Mouse (Mus musculus) kidney, adult 11 months (tissue): Measurements from ENCODE around the gene Zdhhc17.

ENCODE experiments used
- DNase-seq: peaks from one replicate; pipeline ENCODE4 v3.0.0; 2022

Zdhhc17 gene

GRCm38 (mm10) chr10:110951748-110952147 lies 58.2 kb downstream of the Zdhhc17 start:
- no peak for DNase-seq

DNA sequence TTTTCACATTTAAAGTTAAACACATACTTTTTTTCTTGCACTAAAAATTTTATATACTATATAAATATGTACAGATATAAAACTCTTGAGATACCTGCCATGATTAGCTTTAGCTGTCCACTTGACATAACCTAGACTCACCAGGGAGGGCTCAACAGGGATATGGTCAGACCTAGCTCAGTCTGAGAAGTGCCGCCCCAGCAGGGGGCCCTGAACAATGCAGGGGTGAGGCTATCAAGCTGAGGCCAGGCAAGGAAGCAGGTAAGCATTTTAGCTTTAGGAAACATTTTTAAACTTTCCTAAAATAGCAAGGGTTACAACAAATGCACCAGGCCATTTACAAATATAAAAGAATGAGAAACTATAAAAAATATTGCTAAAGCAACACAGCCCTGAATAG lies 58.8 kb downstream of the Zdhhc17 start:
- no peak for DNase-seq

DNA sequence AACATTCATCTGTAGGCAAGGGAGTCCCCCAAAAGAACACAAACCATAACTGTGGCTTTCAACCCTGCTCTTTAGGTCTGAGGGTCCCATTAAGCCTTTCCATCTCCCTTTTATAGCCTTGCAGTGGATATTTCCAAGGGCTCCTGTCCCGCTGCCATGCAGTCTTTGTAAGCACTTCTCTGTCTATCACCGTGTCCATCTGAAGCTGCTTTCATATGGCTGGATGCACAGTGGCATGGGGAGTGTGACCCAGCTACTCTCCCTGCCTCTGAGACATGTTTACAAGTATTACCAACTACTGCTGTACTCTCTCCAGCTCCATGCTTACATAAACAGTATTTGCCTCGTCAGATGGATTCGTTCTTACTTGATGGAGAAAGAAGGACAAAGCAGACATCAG lies 62.4 kb downstream of the Zdhhc17 start:
- no peak for DNase-seq

- no peak for DNase-seq
Measured at GRCm38 (mm10) chr10:110945966-110946365, 64.0 kb downstream of the Zdhhc17 start.

DNA sequence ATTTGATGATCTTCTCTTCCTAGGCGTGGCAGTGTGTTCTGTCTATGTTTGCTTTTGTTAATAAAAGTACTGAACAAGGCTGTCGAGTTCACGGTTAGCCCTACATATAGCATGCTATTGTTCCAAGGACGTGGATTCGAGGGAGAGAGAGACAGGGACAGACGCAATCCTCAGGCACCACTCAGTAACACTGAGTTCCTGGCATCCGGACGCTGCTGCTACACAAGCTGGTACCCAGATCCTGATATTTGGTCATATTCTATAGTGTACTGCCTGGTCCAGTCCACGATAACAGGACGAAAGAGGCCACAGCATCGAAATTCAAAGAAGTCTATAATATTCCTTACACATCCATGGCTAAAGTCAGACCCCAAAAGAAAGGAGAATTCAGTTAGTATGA lies 65.8 kb downstream of the Zdhhc17 start:
- DNase-seq = no peak

DNA sequence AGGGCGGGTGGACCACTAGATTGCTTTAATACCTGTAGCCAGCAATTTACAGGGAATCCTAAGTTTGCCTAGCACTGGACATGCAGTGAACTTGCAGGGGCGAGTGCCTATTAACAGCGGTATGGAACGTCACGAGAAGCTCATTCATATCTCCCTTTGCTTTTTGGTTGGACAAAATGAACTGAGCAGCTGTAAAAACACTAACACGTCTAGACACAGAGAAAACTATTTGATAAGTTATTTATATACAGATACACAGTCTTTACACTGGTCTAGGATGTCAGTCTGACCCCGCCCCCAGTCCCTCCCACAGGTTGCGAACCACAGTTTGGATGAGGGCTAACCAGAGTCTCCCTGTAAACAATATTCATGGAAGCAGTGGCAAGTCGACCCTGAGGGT lies 67.1 kb downstream of the Zdhhc17 start:
- no peak for DNase-seq

- DNase-seq = no peak
Measured at GRCm38 (mm10) chr10:110941968-110942367, 68.0 kb downstream of the Zdhhc17 start.

DNA sequence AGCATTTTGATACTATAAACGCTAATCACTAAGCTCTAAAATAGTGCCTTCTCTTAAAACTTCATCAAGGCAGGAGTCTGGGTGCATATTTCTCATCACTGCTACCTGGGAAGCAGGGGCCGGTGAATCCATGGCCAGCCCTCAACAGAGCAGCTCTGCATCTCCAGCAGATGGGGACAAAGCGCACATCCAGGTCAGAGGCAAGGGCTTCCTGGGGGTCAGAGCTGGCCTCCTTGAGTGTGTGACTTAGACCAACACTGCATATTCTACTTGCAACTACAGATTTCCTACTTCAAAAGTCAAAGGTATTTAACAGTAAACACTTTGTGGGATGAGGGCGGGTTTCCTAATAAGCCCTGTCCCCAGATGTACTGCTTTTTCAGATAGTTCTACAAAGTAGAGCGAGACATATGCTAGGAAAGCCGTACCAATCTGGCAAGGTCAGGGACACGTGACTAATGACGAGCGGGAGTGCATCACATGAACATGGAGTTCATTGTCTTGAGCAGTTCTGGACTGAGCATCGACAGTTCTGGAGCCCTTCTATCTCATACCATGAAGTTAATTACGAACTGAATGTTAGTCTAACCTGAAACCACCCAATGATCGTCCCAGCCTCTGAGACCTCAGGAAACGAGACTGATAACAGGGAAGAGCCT lies 69.1 kb downstream of the Zdhhc17 start:
- DNase-seq = no peak

GRCm38 (mm10) chr10:110939717-110940116 lies 70.2 kb downstream of the Zdhhc17 start:
- no peak for DNase-seq

DNA sequence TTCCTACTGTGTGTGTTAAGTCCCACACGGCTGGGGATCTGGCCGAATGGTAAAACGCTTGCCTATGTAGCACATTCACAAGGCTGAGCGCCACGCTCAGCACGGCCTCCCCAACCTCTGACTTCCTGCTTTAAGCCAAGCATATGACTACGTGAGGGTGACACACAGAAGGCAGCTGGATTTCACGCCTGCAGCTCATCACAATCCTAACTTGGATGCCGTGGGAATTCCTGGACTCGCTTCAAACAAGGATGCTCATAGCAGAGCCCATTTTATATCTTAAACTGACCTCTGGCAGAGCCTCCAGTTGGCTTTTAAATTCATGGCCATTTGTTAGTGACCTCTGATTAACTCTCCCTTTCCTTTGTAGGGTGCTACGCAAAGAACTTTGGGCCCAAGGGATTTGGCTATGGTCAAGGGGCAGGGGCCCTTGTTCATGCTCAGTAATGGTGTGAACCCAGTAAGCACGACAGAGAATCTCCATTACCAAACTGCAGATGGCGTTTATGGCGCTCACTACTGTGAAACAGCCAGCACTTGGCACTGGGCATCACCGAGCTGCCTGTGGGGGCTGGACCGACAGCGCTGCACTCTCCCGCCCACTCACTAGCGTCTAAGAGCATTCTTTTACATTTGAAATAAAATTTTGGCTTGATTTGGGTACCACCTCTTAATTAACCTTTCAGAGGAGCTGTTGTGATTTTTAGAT lies 70.9 kb downstream of the Zdhhc17 start:
- no peak for DNase-seq

GRCm38 (mm10) chr10:110938361-110938760 lies 71.6 kb downstream of the Zdhhc17 start:
- DNase-seq = no peak

DNA sequence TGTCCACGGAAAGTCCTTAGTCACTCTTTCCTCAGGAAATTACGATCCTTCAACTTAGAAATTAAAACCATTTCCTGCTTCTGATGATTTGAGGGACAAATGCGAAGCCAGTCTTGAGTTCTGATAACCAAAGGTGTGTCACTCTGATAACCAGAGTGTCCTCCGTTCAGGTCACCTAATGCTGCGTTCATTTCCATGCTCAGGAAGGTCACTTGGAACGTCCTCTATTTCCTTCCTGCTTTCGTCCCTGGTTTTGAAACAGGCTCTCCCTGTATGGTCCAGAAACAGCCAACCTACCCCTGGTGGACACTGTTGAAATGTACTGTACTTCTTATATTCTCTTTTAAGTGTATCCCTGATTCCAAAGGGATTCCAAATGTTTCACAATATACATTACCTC lies 74.3 kb downstream of the Zdhhc17 start:
- no peak for DNase-seq

DNA sequence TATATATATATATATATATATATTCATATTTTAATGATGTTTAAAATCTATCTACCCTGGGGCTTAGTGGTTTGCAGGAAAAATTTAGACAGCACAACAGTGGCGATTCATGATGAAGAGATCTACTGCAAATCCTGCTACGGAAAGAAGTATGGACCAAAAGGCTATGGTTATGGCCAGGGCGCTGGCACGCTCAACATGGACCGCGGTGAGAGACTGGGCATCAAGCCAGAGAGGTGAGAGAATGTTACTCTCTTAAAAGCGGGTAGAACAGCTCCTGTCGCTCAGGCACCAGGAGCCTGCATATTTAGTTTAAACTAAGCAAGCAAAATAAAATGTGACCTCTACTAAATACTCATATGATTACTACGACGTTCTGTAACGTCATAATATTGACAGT lies 74.9 kb downstream of the Zdhhc17 start:
- DNase-seq = peak; percentile 60

DNA sequence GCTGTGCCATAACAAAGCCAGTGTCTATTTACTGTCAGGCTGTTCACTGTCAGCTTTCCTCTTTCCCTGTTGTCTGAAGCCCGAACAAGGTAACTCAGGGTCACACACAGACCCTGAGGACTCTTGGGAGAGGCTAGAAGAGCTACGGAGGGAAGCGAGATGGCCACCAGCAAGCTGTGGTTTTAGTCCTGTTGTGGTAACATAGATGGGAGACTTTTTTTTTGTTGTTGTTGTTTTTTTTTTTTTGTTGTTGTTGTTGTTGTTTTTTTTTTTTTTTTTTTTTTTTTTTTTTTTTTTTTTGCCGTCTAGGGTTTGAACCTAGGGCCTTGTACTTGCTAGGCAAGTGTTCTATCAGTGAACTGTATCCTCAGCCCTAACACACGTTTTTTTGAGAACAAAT lies 76.4 kb downstream of the Zdhhc17 start:
- DNase-seq = no peak

- no peak for DNase-seq
Measured at GRCm38 (mm10) chr10:110931913-110932560, 77.9 kb downstream of the Zdhhc17 start.

DNA sequence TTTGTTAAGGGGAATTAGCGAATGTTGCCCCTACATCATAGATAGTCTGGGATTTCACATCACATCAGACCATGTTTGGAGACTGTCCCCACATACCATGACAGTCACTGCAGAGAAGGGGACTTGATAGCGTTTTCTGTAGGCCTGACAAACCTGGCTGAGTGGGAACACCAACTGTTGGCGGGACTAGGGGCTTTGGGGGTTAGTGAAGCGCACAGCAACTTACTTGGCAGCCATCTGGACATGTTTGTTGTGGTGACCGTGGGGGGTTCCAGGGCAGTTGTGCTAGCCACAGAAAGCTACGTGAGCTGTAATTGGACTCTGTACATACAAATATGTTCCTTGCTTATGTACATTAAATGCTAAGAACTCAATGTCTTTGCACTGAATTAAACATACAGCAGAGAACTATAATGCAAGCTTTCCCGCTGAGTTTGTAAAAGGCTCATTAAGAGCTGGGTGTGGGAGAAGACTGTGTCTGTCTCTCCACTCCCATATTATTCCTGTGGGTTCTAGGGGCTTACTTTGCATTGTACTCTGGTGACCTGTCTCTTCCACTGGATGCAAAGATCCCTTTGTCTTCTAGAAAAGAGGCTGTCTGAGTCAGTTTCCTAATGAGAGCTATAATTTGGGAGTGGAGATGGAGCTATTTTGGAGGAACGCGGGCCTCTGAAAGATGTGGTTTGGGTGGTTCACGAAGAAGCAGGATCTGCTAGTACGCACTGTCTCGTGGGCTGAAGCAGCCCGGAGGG lies 78.6 kb downstream of the Zdhhc17 start:
- no peak for DNase-seq

DNA sequence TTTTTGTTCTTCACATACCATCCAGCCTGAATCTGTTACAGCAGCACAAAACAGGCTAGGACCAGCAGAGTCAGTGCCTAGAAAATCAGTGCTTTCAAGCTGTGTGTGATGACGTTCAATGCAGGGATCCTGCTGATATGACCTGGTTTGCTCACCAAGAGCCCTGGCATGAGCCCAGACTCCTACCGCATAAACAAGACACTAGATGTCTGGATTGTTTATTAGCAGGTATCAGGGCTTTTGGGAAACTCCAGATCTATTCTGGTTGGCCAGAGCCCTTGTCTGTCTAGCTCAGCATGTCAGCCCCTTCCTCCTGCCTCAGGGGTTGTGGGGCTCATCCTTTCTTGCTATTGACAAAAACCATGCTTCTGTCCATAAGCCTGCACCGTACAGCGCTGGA lies 80.2 kb downstream of the Zdhhc17 start:
- DNase-seq = no peak

- no peak for DNase-seq
Measured at GRCm38 (mm10) chr10:110927491-110927890, 82.4 kb downstream of the Zdhhc17 start.

- DNase-seq = no peak
Measured at GRCm38 (mm10) chr10:110922612-110923011, 87.3 kb downstream of the Zdhhc17 start.

- DNase-seq = no peak
Measured at GRCm38 (mm10) chr10:110921890-110922289, 88.0 kb downstream of the Zdhhc17 start.

DNA sequence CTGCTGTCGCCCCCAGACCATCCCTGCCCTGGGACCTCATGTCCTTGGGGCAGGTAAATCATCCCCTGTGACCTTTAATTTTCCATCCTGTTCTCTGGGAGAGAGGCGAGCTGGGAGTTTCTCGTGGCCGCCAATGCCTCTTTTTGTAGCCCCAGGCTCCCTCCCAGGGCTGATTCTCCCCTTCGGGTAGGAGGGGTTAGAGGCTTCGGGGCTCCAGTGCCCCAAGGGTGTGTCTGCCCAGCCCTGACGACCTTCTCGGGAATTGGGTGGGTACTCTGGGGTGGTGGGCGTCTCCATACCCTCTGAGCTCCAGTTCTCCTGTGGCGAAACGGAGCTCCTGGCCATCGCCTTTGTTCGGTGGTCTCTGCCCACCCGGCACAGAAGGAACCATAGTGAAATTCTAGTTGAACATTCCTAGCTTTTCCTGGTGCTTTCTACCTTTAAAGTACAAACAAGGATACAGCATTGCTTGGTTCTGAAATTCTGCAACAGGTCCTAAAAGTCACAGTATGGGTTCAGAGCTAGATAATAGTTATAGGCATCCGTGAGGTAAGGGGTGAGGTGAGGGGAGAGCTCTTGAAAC lies 89.5 kb downstream of the Zdhhc17 start:
- no peak for DNase-seq

GRCm38 (mm10) chr10:110919531-110920343 lies 90.2 kb downstream of the Zdhhc17 start, which contains the start of gene Csrp2:
Gene Csrp2, plus strand, starts transcription at chr10:110919789.
- peak; percentile 90 for DNase-seq
